Mouse (Mus musculus) kidney, postnatal 14 days (tissue): Measurements from ENCODE around the gene Sprr1a.
"Not testable (repeated sequence)": the region's sequence is repeated elsewhere in the genome, so short reads cannot be mapped to it uniquely, and the experiment has no call there.

ENCODE experiments used
- DNase-seq: peaks from one replicate; pipeline ENCODE4 v3.0.0; 2022; ENCODE audit warnings: mixed read lengths

Gene Sprr1a

GRCm38 (mm10) chr3:92485863-92486262, at the start of gene Sprr1a:
Gene Sprr1a (minus strand): TSS chr3:92485895.
- DNase-seq = no peak

- DNase-seq = no peak
Measured at GRCm38 (mm10) chr3:92534411-92534810, 48.7 kb upstream of the Sprr1a start, which contains the start of gene 2310046K23Rik. Gene 2310046K23Rik (minus strand): TSS chr3:92534511.

- peak; percentile 6 for DNase-seq
Measured at GRCm38 (mm10) chr3:92512325-92512724, 26.6 kb upstream of the Sprr1a start.

- peak; percentile 35 for DNase-seq
Measured at GRCm38 (mm10) chr3:92510786-92511185, 25.1 kb upstream of the Sprr1a start.

- DNase-seq = no peak
Measured at GRCm38 (mm10) chr3:92508185-92508584, 22.5 kb upstream of the Sprr1a start.

- DNase-seq = no peak
Measured at GRCm38 (mm10) chr3:92503528-92503927, 17.8 kb upstream of the Sprr1a start.

- DNase-seq = no peak
Measured at GRCm38 (mm10) chr3:92500393-92500792, 14.7 kb upstream of the Sprr1a start, which contains the start of gene Sprr4. Gene Sprr4 (minus strand): TSS chr3:92500493.

- DNase-seq = not testable (repeated sequence)
Measured at GRCm38 (mm10) chr3:92490262-92490661, 4.6 kb upstream of the Sprr1a start.

- no peak for DNase-seq
Measured at GRCm38 (mm10) chr3:92486307-92486706, 612 bp upstream of the Sprr1a start.

- DNase-seq = not testable (repeated sequence)
Measured at GRCm38 (mm10) chr3:92481249-92481648, 4.4 kb downstream of the Sprr1a start.

- no peak for DNase-seq
Measured at GRCm38 (mm10) chr3:92470111-92470510, 15.6 kb downstream of the Sprr1a start.

GRCm38 (mm10) chr3:92467424-92467823, 18.3 kb downstream of the Sprr1a start:
- DNase-seq = no peak

GRCm38 (mm10) chr3:92466576-92466975, 19.1 kb downstream of the Sprr1a start:
- no peak for DNase-seq

GRCm38 (mm10) chr3:92458620-92459019, 27.1 kb downstream of the Sprr1a start, which contains the start of gene Sprr3:
Gene Sprr3 (minus strand): TSS chr3:92458720.
- no peak for DNase-seq

- no peak for DNase-seq
Measured at GRCm38 (mm10) chr3:92455151-92455550, 30.5 kb downstream of the Sprr1a start.

GRCm38 (mm10) chr3:92440177-92440576, 45.5 kb downstream of the Sprr1a start:
- DNase-seq = no peak

- DNase-seq = no peak
Measured at GRCm38 (mm10) chr3:92438689-92439088, 47.0 kb downstream of the Sprr1a start, which contains the start of gene Sprr1b. Gene Sprr1b (minus strand): TSS chr3:92438789.
